15 mouse cellular contexts compared by ENCODE assay signal in the genomic region with DNA sequence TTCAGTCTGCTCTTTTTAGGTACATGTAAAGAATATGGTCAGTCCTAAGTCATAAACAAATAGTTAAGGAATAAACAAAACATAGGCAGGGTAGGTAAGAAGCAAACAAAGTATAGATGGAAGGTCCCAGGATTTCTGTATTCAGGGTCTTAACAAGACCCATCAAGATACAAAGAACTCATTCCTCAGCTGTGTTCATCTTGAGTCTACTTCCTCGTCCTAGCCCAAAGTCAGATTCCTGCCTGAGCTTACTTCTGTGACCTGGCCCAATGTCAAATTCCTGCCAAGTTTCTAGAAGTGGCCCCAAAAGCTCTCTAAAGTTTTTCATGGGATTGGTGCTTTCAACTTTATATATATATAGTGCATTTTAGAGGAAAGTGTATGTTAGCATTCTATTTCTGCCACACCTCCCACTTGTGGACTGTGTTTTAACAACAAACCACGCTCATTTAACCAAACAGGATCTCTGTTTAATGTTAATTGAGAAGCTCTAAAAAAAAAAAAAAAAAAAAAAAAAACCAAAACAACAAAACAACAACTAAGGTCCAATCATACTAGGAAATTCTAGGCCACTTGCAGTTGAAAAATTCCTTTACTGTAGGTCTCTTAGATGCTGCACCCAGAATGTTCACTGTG.
"Had no signal": no experiment of that assay in that cellular context is flagged by ENCODE, and none has a peak within 500 bp of the region (broad histone marks: within the 10 kb centered on the region; RNA-seq: fewer than 3 reads in every experiment).

No protein-coding gene starts in this region.

- H3K4me2 ChIP-seq: neural tube, embryonic 15.5 days; stomach, embryonic 15.5 days had no signal

- H3K27me3 ChIP-seq: neural tube, embryonic 15.5 days; stomach, embryonic 15.5 days had no signal

- H3K9me3 ChIP-seq: neural tube, embryonic 15.5 days; stomach, embryonic 15.5 days had no signal

- H3K4me3 ChIP-seq: neural tube, embryonic 15.5 days; stomach, embryonic 15.5 days had no signal

- H3K4me1 ChIP-seq: neural tube, embryonic 15.5 days; stomach, embryonic 15.5 days had no signal

- DNase-seq: retina, postnatal 1 day; right cerebral cortex, adult 18-20 months; right cerebral cortex, postnatal 14 days; right cerebral cortex, postnatal 25 days; right cerebral cortex, postnatal 4 days; spleen, adult 18-20 months; thymus, adult 18-20 months; thymus, adult 2 months; thymus, postnatal 14 days; thymus, postnatal 25 days; thymus, postnatal 36 days; thymus, postnatal 4 days had no signal

- H3K9ac ChIP-seq: neural tube, embryonic 15.5 days; stomach, embryonic 15.5 days had no signal

- H3K27ac ChIP-seq: neural tube, embryonic 15.5 days; stomach, embryonic 15.5 days; stomach, postnatal 0 days had no signal
